Mouse (Mus musculus) liver, adult 2 months (tissue): ENCODE results near the gene Tk1. TPM values are rescaled to one million over a fixed set of nuclear protein-coding genes. Genes with fewer than 3 reads are reported as not detected.
A peak's percentile ranks its signal among the peaks of the same experiment; 100 is the strongest.
"Not testable (repeated sequence)": the region's sequence is repeated elsewhere in the genome, so short reads cannot be mapped to it uniquely, and the experiment has no call there.

Experiments
- DNase-seq: peaks from one replicate; pipeline ENCODE4 v3.0.0-alpha.2; 2011; ENCODE audit warnings: low read depth, low spot score; ENCODE audit errors: extremely low read depth
- H3K27ac ChIP-seq: fragments of 200-500 bp; replicated peaks from 2 replicates; pipeline ENCODE4 v1.5.1; 2012; ENCODE audit warnings: low read depth, mild to moderate bottlenecking, control low read depth, inconsistent platforms, low read length; ENCODE audit not compliant: insufficient read depth
- H3K27me3 ChIP-seq: fragments of 200-500 bp; 2 replicates; pipeline ENCODE4 v1.6.1; 2012; ENCODE audit warnings: mild to moderate bottlenecking, moderate library complexity, low read length, inconsistent platforms; ENCODE audit not compliant: control insufficient read depth, insufficient read depth
- H3K36me3 ChIP-seq: fragments of 200-500 bp; 2 replicates; pipeline ENCODE4 v1.6.1; 2012; ENCODE audit warnings: low read length, inconsistent platforms; ENCODE audit not compliant: control insufficient read depth, insufficient read depth
- H3K4me1 ChIP-seq: fragments of 200-500 bp; 2 replicates; pipeline ENCODE4 v1.6.1; 2011; ENCODE audit warnings: low read length; ENCODE audit not compliant: control insufficient read depth, insufficient read depth
- H3K4me3 ChIP-seq: fragments of 200-500 bp; 2 replicates; pipeline ENCODE4 v1.5.1; 2011; ENCODE audit warnings: low read depth, mild to moderate bottlenecking, control low read depth, low read length, moderate library complexity; ENCODE audit not compliant: insufficient read depth
- H3K79me2 ChIP-seq: fragments of 200-500 bp; 2 replicates; pipeline ENCODE4 v1.6.1; 2012; ENCODE audit warnings: inconsistent platforms, mild to moderate bottlenecking, low read length, moderate library complexity; ENCODE audit not compliant: control insufficient read depth, insufficient read depth
- H3K9ac ChIP-seq: fragments of 200-500 bp; 2 replicates; pipeline ENCODE4 v1.6.1; 2012; ENCODE audit warnings: low read depth, mild to moderate bottlenecking, control low read depth, inconsistent platforms, low read length
- CTCF ChIP-seq: fragments of 200-500 bp; IDR thresholded peaks from 2 replicates; pipeline ENCODE4 v1.5.1; 2011; ENCODE audit warnings: low read depth, low read length, control low read depth
- POLR2A ChIP-seq: fragments of 200-500 bp; IDR thresholded peaks from 2 replicates; pipeline ENCODE4 v1.6.1; 2011; ENCODE audit warnings: low read length, control low read depth; ENCODE audit not compliant: insufficient read depth; ENCODE audit errors: extremely low read depth
- WGBS: fragments of 180-500 bp; shearing (Covaris S2); methylation state at CpG from one replicate; pipeline ENCODE4 v1.1.7; 2018; 5-methylcytosine and 5-hydroxymethylcytosine counted together
- polyA plus RNA-seq: library from polyadenylated mRNA; depleted of rRNA; stranded (reverse); fragments of >200 nt; gene quantifications from 2 replicates; pipeline ENCODE4 v1.2.3, GENCODE M21; 2012
- total RNA-seq: library from RNA; depleted of rRNA; stranded (reverse); fragments of >200 nt; gene quantifications from 2 replicates; pipeline ENCODE4 v1.2.3, GENCODE M21; 2014

Gene Tk1
- total and polyA plus RNA-seq, 2 experiments: 45.6 to 56.9 TPM

GRCm38 (mm10) chr11:117834086-117834485 lies 8.2 kb upstream of the Tk1 start:
- H3K36me3 ChIP-seq: no peaks in the 10 kb centered on the region
- 31% methylated on average over 8 of the region's 8 CpGs for WGBS
- H3K79me2 ChIP-seq: no peaks in the 10 kb centered on the region
- H3K27ac ChIP-seq: peak overlapping the region; percentile 90
- no peaks in the 10 kb centered on the region for H3K27me3 ChIP-seq
- H3K4me3 ChIP-seq: no peak overlapping the region
- H3K4me1 ChIP-seq: peaks cover 37% of the 10 kb centered on the region
- H3K9ac ChIP-seq: peak overlapping the region; percentile 38
- no peak for TF ChIP-seq CTCF
- TF ChIP-seq POLR2A: no peak
- peak; percentile 95 for DNase-seq

- not testable (repeated sequence) for H3K27me3 ChIP-seq, H3K36me3 ChIP-seq, H3K79me2 ChIP-seq, DNase-seq, H3K4me3 ChIP-seq
- H3K4me1 ChIP-seq: peaks cover 40% of the 10 kb centered on the region
- 29% methylated on average over 6 of the region's 6 CpGs for WGBS
- H3K9ac ChIP-seq: peak overlapping the region; percentile 38
- peak overlapping the region; percentile 90 for H3K27ac ChIP-seq
These were observed 7.6 kb upstream of the Tk1 start for GRCm38 (mm10) chr11:117833509-117833908.

- Histone ChIP-seq H3K9ac (peak overlapping the region; percentile 32), H3K27me3 (no peaks in the 10 kb centered on the region), H3K4me3 (peak overlapping the region; percentile 52), H3K27ac (peak overlapping the region; percentile 97), H3K36me3 (no peaks in the 10 kb centered on the region), H3K79me2 (no peaks in the 10 kb centered on the region), H3K4me1 (peaks cover 48% of the 10 kb centered on the region)
- WGBS: 56% methylated on average over 28 of the region's 28 CpGs
- DNase-seq: no peak
- no peak for TF ChIP-seq POLR2A
- peak; percentile 71 for TF ChIP-seq CTCF
These were observed 6.4 kb upstream of the Tk1 start for GRCm38 (mm10) chr11:117832086-117832969.

- Histone ChIP-seq H3K9ac (peak overlapping the region; percentile 53), H3K4me1 (peaks cover 51% of the 10 kb centered on the region), H3K4me3 (no peak overlapping the region), H3K79me2 (no peaks in the 10 kb centered on the region), H3K27me3 (no peaks in the 10 kb centered on the region), H3K36me3 (no peaks in the 10 kb centered on the region), H3K27ac (peak overlapping the region; percentile 97)
- TF ChIP-seq POLR2A (no peak), CTCF (no peak)
- DNase-seq: no peak
- WGBS: 12% methylated on average over 9 of the region's 9 CpGs
These were observed 4.5 kb upstream of the Tk1 start for GRCm38 (mm10) chr11:117830401-117830800.

GRCm38 (mm10) chr11:117829671-117830215 lies 3.9 kb upstream of the Tk1 start:
- 3% methylated on average over 2 of the region's 2 CpGs for WGBS
- Histone ChIP-seq H3K4me3 (no peak overlapping the region), H3K9ac (peak overlapping the region; percentile 53), H3K27me3 (no peaks in the 10 kb centered on the region), H3K79me2 (no peaks in the 10 kb centered on the region), H3K36me3 (no peaks in the 10 kb centered on the region), H3K4me1 (peaks cover 49% of the 10 kb centered on the region), H3K27ac (peak overlapping the region; percentile 97)
- peak; percentile 96 for DNase-seq
- TF ChIP-seq CTCF (no peak), POLR2A (no peak)

- 8% methylated on average over 9 of the region's 9 CpGs for WGBS
- H3K27ac ChIP-seq: peak overlapping the region; percentile 97
- H3K27me3 ChIP-seq: no peaks in the 10 kb centered on the region
- TF ChIP-seq CTCF: no peak
- peak; percentile 44; the same call in 1 of the 2 replicates for TF ChIP-seq POLR2A
- H3K4me1 ChIP-seq: peaks cover 49% of the 10 kb centered on the region
- H3K36me3 ChIP-seq: no peaks in the 10 kb centered on the region
- H3K9ac ChIP-seq: peak overlapping the region; percentile 48
- peak; percentile 99 for DNase-seq
- H3K79me2 ChIP-seq: no peaks in the 10 kb centered on the region
- no peak overlapping the region for H3K4me3 ChIP-seq
These were observed 3.2 kb upstream of the Tk1 start for GRCm38 (mm10) chr11:117828888-117829604.
